Mouse (Mus musculus): ENCODE measurements at regions not wholly inside any gene's neighbourhood (a gene's known extent, or its start where the extent isn't known, plus 50 kb on each side); places are given as distances from the start of the nearest gene placed in this dataset.

DNA sequence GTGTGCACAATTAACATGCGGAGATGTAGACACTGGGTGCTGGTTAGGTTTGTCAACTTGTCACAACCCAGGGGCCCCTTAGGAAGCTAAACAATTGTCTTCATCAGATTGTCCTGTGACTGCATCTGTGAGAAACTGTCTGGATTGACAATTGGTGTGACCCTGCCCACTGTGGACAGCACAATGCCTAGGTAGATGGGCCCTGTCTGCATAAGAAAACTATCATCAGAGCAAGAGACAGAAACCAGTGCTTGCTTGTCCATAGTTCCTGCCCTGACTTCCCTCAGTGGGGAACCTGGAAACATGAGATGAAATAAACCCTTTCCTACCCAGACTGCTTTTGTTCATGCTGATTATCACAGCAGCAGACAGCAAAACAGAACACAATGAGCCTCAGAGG lies 63.5 kb upstream of the Tyw5 start:
- Histone ChIP-seq H3K4me3 (ENCODE audit: low read depth, low read length) (no peak overlapping the region), H3K9me3 (ENCODE audit: low read length) (no peaks in the 10 kb centered on the region), H3K9ac (replicated peaks; ENCODE audit: low read length, poor library complexity, severe bottlenecking) (no peak overlapping the region), H3K4me2 (ENCODE audit: low read depth, low read length, poor library complexity, severe bottlenecking) (no peak overlapping the region), H3K27me3 (ENCODE audit: insufficient read depth, low read length) (no peaks in the 10 kb centered on the region), H3K4me1 (ENCODE audit: insufficient read depth, low read length) (no peaks in the 10 kb centered on the region), H3K36me3 (ENCODE audit: insufficient read depth, low read length) (no peaks in the 10 kb centered on the region), H3K27ac (ENCODE audit: low read depth, low read length) (no peak overlapping the region)
- DNase-seq (ENCODE audit: low spot score) (no peak), ATAC-seq (ENCODE audit: low FRiP score) (no peak)
- 90% methylated on average over 1 of the region's 1 CpGs for WGBS
- no peak for TF ChIP-seq CTCF (IDR thresholded peaks at IDR 0.05)

DNA sequence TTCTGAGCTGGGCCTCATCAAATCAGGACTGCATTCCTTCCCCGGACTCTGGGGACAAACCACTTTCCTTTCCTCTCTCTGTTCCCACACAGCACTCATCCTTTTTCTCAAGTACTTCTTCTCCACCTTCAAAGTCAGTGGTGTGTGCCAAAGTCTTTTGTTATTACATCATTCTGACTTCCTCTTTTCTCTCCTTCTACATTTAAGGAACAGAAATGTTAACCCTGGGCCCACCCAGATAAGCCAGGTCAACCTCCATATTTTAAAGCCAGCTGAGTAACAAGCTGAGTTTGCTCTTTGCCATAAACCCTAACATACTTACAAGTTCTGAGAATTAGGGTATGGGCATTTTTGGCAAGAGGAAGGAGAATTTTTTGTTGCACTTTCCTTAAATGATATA lies 65.3 kb upstream of the Tyw5 start:
- Histone ChIP-seq H3K4me1 (ENCODE audit: insufficient read depth, low read length) (no peaks in the 10 kb centered on the region), H3K9me3 (ENCODE audit: low read length) (no peaks in the 10 kb centered on the region), H3K4me2 (ENCODE audit: low read depth, low read length, poor library complexity, severe bottlenecking) (no peak overlapping the region), H3K4me3 (ENCODE audit: low read depth, low read length) (no peak overlapping the region), H3K36me3 (ENCODE audit: insufficient read depth, low read length) (no peaks in the 10 kb centered on the region), H3K27me3 (ENCODE audit: insufficient read depth, low read length) (no peaks in the 10 kb centered on the region), H3K9ac (replicated peaks; ENCODE audit: low read length, poor library complexity, severe bottlenecking) (no peak overlapping the region), H3K27ac (ENCODE audit: low read depth, low read length) (no peak overlapping the region)
- 61% methylated on average over 1 of the region's 1 CpGs for WGBS
- DNase-seq (ENCODE audit: low spot score) (no peak), ATAC-seq (ENCODE audit: low FRiP score) (no peak)
- no peak for TF ChIP-seq CTCF (IDR thresholded peaks at IDR 0.05)

DNA sequence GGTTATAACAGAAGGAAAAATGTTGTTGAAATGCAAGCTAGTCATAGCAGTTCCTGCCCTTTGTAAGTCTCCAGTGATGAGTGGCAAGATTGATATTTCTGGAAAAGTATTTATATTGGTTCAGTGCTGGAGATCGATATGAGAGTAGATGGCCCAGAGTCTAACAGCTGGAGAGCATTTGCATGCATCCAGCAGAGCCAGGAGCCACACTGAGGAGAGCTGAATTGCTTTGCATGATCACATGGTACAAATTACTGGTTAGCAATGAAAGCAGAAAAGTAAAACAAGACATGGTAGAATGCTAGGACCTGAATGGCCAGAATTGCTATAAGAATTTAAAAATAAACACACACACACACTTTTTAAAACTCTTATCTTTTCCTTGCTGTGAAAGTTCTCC lies 70.8 kb upstream of the Tyw5 start:
- 42% methylated on average over 1 of the region's 1 CpGs for WGBS
- H3K4me1 ChIP-seq (ENCODE audit: insufficient read depth, low read length), result no peaks in the 10 kb centered on the region
- no peak overlapping the region for H3K9ac ChIP-seq (replicated peaks; ENCODE audit: low read length, poor library complexity, severe bottlenecking)
- no peaks in the 10 kb centered on the region for H3K9me3 ChIP-seq (ENCODE audit: low read length)
- ATAC-seq (ENCODE audit: low FRiP score), result no peak
- no peak overlapping the region for H3K27ac ChIP-seq (ENCODE audit: low read depth, low read length)
- no peak overlapping the region for H3K4me2 ChIP-seq (ENCODE audit: low read depth, low read length, poor library complexity, severe bottlenecking)
- H3K36me3 ChIP-seq (ENCODE audit: insufficient read depth, low read length), result no peaks in the 10 kb centered on the region
- no peak overlapping the region for H3K4me3 ChIP-seq (ENCODE audit: low read depth, low read length)
- DNase-seq (ENCODE audit: low spot score), result no peak
- no peaks in the 10 kb centered on the region for H3K27me3 ChIP-seq (ENCODE audit: insufficient read depth, low read length)
- no peak for TF ChIP-seq CTCF (IDR thresholded peaks at IDR 0.05)

GRCm38 (mm10) chr1:57478151-57478550 lies 71.2 kb upstream of the Tyw5 start:
- 77% methylated on average over 2 of the region's 2 CpGs for WGBS
- ATAC-seq (ENCODE audit: low FRiP score), result no peak

DNA sequence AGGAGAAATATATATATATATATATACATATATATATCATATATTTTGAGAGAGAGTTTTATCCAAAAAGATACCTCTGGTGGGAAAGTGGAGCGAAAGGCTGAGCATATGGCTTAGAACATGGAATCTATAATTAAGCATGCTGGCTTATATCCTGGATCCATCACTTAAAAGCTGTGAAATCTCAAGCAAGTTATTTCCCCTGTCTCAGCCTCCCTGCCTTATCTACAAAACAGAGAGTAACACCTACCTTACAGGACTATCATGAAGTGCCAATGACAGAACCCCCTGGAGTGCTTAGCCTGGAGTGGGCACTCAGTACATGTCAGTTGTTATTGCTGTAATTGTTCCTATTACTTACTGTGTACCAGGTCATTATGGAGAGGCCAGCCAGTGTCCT lies 71.9 kb upstream of the Tyw5 start:
- Histone ChIP-seq H3K4me2 (ENCODE audit: low read depth, low read length, poor library complexity, severe bottlenecking) (no peak overlapping the region), H3K27me3 (ENCODE audit: insufficient read depth, low read length) (no peaks in the 10 kb centered on the region), H3K27ac (ENCODE audit: low read depth, low read length) (no peak overlapping the region), H3K9ac (replicated peaks; ENCODE audit: low read length, poor library complexity, severe bottlenecking) (no peak overlapping the region), H3K36me3 (ENCODE audit: insufficient read depth, low read length) (no peaks in the 10 kb centered on the region), H3K4me3 (ENCODE audit: low read depth, low read length) (no peak overlapping the region), H3K4me1 (ENCODE audit: insufficient read depth, low read length) (no peaks in the 10 kb centered on the region), H3K9me3 (ENCODE audit: low read length) (no peaks in the 10 kb centered on the region)
- DNase-seq (ENCODE audit: low spot score), result no peak
- WGBS, result 93% methylated on average over 1 of the region's 1 CpGs
- ATAC-seq (ENCODE audit: low FRiP score), result no peak
- no peak for TF ChIP-seq CTCF (IDR thresholded peaks at IDR 0.05)

More at GRCm38 (mm10) chr1:57478151-57478550, 71.2 kb upstream of the Tyw5 start:
- no peaks in the 10 kb centered on the region for H3K36me3 ChIP-seq (ENCODE audit: insufficient read depth, low read length)
- no peak overlapping the region for H3K4me2 ChIP-seq (ENCODE audit: low read depth, low read length, poor library complexity, severe bottlenecking)
- no peaks in the 10 kb centered on the region for H3K27me3 ChIP-seq (ENCODE audit: insufficient read depth, low read length)
- no peak overlapping the region for H3K27ac ChIP-seq (ENCODE audit: low read depth, low read length)
- no peak for TF ChIP-seq CTCF (IDR thresholded peaks at IDR 0.05)
- H3K4me3 ChIP-seq (ENCODE audit: low read depth, low read length), result no peak overlapping the region
- no peaks in the 10 kb centered on the region for H3K4me1 ChIP-seq (ENCODE audit: insufficient read depth, low read length)
- H3K9ac ChIP-seq (replicated peaks; ENCODE audit: low read length, poor library complexity, severe bottlenecking), result no peak overlapping the region
- DNase-seq (ENCODE audit: low spot score), result no peak
- H3K9me3 ChIP-seq (ENCODE audit: low read length), result no peaks in the 10 kb centered on the region

DNA sequence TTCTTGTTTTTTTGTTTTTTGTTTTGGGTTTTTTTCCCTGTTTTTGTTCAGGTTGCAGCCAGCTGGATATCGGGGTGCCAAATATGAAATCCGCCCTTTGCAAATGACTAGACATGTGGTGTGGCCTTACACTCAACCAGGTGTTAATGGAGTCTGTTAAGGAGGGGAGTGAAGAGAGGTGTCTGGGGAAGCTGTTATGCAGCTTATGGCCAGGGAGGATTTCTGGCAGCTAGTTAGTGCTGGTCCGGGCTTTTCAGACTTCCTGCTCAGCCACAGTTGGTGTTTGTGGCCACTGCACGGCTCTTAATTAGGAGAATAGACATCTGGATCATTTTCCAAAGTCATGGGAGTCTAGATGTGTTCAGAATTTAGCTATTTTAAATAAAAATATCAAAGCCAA lies 72.7 kb upstream of the Tyw5 start:
- ATAC-seq (ENCODE audit: low FRiP score), result no peak
- no peaks in the 10 kb centered on the region for H3K36me3 ChIP-seq (ENCODE audit: insufficient read depth, low read length)
- TF ChIP-seq CTCF (IDR thresholded peaks at IDR 0.05), result no peak
- 64% methylated on average over 4 of the region's 4 CpGs for WGBS
- no peak for DNase-seq (ENCODE audit: low spot score)
- H3K27ac ChIP-seq (ENCODE audit: low read depth, low read length), result no peak overlapping the region
- H3K4me1 ChIP-seq (ENCODE audit: insufficient read depth, low read length), result no peaks in the 10 kb centered on the region
- no peak overlapping the region for H3K4me3 ChIP-seq (ENCODE audit: low read depth, low read length)
- H3K27me3 ChIP-seq (ENCODE audit: insufficient read depth, low read length), result no peaks in the 10 kb centered on the region
- H3K4me2 ChIP-seq (ENCODE audit: low read depth, low read length, poor library complexity, severe bottlenecking), result no peak overlapping the region
- no peak overlapping the region for H3K9ac ChIP-seq (replicated peaks; ENCODE audit: low read length, poor library complexity, severe bottlenecking)
- H3K9me3 ChIP-seq (ENCODE audit: low read length), result no peaks in the 10 kb centered on the region

- ATAC-seq (ENCODE audit: low FRiP score) (no peak), DNase-seq (ENCODE audit: low spot score) (peak; percentile 54)
- Histone ChIP-seq H3K27me3 (ENCODE audit: insufficient read depth, low read length) (no peaks in the 10 kb centered on the region), H3K9ac (replicated peaks; ENCODE audit: low read length, poor library complexity, severe bottlenecking) (no peak overlapping the region), H3K4me3 (ENCODE audit: low read depth, low read length) (no peak overlapping the region), H3K4me2 (ENCODE audit: low read depth, low read length, poor library complexity, severe bottlenecking) (no peak overlapping the region), H3K27ac (ENCODE audit: low read depth, low read length) (no peak overlapping the region), H3K9me3 (ENCODE audit: low read length) (no peaks in the 10 kb centered on the region), H3K36me3 (ENCODE audit: insufficient read depth, low read length) (no peaks in the 10 kb centered on the region), H3K4me1 (ENCODE audit: insufficient read depth, low read length) (no peaks in the 10 kb centered on the region)
- TF ChIP-seq CTCF (IDR thresholded peaks at IDR 0.05), result no peak
- WGBS, result 58% methylated on average over 2 of the region's 2 CpGs
Measured at GRCm38 (mm10) chr1:57489176-57489575, 82.3 kb upstream of the Tyw5 start.
